Mouse (Mus musculus): ENCODE results near the gene Dcxr. TPM values are rescaled to one million over a fixed set of nuclear protein-coding genes. Genes with fewer than 3 reads are reported as not detected.
"Not testable (repeated sequence)": the region's sequence is repeated elsewhere in the genome, so short reads cannot be mapped to it uniquely, and the experiment has no call there.

The Dcxr gene
- total RNA-seq, 1 experiment from 2014 or later, result 14.8 TPM

DNA sequence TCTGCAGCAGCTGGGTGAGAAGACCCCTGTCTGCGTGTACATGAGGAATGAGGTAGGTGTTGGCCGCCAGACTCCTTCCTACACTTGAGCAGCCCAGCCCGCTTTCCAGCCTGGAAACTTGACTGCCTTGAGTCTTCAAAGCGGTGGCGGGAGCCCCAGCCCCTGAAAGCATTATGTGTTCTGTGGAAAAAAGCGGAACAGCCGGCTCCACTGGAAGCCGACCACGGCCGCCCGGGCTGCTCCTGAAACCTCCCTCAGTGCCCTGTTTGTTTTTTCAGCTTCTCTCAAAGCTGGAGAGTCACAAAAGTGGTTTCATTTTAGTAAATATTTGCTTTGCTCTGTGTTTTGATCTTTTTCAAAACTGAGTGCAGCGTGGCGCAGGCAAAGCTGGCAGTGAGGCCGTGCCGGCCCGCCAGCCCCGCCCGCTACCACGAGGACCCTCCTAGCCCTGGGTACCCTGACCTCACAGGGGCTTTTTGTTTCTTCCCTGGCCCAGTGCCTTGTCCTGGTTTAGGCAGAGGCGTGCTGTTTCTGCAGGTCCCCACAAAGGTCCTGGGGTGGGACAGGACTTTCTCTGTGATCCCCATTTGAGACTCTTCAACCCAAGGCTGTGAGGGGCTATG, 40.3 kb downstream of the Dcxr start:
- ATAC-seq (replicated peaks; ENCODE audit: insufficient number of reproducible peaks, low FRiP score, low TSS enrichment, poor library complexity, severe bottlenecking), result no peak

DNA sequence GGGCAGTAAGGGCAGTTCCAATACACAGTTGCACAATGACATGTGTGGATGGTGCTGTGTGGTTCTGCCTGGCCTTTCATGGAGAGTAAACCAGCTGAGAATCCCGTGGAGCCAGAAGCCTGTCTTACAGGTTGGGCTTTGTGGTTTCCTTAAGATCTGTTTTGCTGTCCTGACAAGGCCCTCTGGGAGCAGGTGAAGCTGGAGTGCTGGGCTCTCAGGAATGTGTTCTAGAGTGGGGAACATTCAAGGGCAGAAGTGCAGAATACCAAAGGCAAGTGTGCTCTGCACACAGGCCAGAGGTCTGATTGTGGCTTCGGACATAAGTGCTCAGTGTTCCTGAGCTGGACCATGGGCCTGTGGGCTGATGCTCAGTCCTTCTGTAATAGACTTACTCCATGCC, 42.4 kb downstream of the Dcxr start:
- ATAC-seq (replicated peaks; ENCODE audit: insufficient number of reproducible peaks, low FRiP score, low TSS enrichment, poor library complexity, severe bottlenecking), result no peak

DNA sequence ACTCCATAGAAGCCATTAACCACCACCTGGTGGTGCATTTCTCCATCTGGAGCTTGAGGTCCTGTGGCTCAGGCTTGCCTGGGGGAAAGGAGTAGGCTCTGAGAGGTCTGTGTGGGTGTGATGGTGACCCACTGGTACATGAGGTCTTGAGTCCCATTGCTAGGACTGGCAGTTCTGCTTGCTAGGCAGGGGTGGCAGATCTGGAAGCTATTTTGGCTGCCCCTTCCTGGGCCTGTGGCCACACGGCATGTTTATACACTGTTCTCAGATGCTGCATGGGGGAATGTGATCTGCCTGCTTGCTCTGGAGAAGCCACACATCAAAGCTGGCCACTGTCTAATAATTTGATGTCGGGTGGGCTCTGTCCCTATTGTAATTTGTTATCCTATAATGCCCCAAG, 43.0 kb downstream of the Dcxr start:
- ATAC-seq (replicated peaks; ENCODE audit: insufficient number of reproducible peaks, low FRiP score, low TSS enrichment, poor library complexity, severe bottlenecking), result no peak

DNA sequence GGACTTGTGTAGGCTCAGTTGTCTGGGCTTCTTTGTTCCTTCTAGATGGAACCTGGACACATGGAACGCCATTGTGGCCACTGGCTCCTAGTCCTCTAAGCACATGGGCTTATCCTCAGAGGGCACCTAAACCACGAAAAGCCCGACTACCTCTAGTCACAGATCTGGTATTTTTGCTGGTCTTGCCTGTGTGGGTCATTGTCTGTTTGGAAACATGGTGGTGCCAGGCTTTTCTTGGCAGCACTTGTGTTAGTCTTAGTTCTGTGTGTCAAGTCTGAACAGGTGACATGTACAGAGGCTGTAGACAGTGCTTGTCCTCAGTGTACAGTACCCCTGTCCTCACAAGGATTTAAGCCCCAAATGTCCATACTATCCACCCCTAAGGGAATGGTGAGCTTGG, 43.5 kb downstream of the Dcxr start:
- no peak for ATAC-seq (replicated peaks; ENCODE audit: insufficient number of reproducible peaks, low FRiP score, low TSS enrichment, poor library complexity, severe bottlenecking)

DNA sequence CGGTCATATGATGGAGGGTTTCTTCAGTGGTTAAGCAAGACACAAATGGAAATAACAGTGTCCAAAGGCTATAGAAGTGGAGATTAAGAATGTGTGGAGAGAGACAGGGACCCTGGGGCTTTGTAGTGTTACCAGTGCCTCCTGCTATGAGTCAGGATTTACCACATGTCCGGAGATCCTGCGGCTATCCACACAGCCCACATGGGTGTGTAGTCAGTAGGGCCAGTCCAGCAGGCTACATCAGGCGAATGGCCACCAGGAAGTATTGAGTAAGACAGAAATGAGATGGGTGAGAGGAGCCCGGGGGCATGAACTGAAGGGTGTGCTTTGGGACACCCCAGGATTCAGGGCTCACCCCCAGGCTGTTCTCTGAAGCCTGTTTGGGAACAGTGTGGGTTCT, 44.4 kb downstream of the Dcxr start:
- no peak for ATAC-seq (replicated peaks; ENCODE audit: insufficient number of reproducible peaks, low FRiP score, low TSS enrichment, poor library complexity, severe bottlenecking)

DNA sequence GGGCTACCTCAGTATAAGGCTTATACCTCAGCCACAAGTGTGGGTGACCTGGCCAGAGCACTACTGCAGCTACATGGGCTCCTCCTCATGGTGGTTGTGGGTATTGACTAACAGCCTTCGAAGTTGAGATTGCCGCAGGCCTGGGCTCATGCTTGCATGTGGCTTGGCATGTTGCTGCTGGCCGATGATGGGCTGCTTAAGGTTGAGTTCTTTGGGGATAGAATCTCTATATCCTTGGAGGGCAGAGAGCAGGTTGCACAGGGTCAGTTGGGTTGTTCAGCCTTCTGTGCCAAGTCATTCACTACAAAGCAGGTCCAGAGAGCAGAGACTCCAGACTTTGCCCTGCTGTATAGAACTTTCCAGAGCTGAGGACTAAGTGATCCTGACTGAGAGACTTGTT, 47.2 kb downstream of the Dcxr start:
- ATAC-seq (replicated peaks; ENCODE audit: insufficient number of reproducible peaks, low FRiP score, low TSS enrichment, poor library complexity, severe bottlenecking), result peak; percentile 48; the same call in 1 of the 2 replicates

DNA sequence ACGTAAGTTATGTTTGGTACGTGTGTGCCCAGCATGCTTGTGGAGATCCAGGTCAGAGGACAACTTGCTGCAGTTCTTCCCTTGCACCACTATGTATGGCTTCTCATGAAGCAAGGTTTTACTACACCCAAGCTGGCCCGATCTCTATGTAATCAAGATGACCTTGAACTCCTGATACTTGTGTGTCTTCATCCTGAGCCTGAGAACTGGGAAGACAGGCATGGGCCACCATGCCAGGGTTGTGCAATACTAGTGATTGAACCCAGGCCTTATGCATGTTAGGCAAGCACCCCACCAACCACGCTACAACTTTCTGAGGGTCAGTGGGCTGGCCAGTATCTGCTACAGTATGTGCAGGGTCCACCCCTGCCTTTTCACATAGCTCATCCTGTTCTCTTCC, 50.1 kb downstream of the Dcxr start:
- no peak for ATAC-seq (replicated peaks; ENCODE audit: insufficient number of reproducible peaks, low FRiP score, low TSS enrichment, poor library complexity, severe bottlenecking)

DNA sequence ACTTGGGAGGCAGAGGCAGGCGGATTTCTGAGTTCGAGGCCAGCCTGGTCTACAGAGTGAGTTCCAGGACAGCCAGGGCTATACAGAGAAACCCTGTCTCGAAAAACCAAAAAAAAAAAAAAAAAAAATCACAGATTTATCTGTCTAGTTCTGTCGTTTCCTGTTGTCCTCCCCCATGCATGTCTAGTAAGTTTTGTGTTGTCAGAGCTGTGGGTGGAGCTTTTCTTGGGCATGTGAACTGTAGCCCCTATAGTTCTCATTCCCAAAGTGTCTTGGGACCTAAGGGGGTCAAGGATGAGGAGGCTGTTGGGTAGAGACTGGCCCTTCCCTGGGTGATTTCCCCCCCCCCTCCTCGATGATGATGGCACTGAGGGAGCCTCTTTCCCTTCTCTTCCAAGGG, 51.2 kb downstream of the Dcxr start:
- not testable (repeated sequence) for ATAC-seq (replicated peaks; ENCODE audit: insufficient number of reproducible peaks, low FRiP score, low TSS enrichment, poor library complexity, severe bottlenecking)

Other genes starting within 250 kb of the Dcxr start
- gene Mrpl12, start 242.7 kb downstream of the Dcxr start, total RNA-seq (2017), result 30.7 to 37.5 TPM (median 32.4 TPM) in 3 replicates
- gene Slc25a10, start 235.4 kb downstream of the Dcxr start, total RNA-seq (2017), result 6.6 to 8.1 TPM (median 7.4 TPM) in 3 replicates
- gene Gcgr, start 196.6 kb downstream of the Dcxr start, total RNA-seq (2017), result not detected in 3 replicates
- gene Mcrip1, start 177.6 kb downstream of the Dcxr start, total RNA-seq (2017), result 13.8 to 21.9 TPM (median 16.9 TPM) in 3 replicates
- not detected in 3 replicates for gene Ppp1r27, start 176.1 kb downstream of the Dcxr start, total RNA-seq (2017)
- 331 to 434 TPM (median 349 TPM) in 3 replicates for gene P4hb, start 154.0 kb downstream of the Dcxr start, total RNA-seq (2017)
- gene Arhgdia, start 145.7 kb downstream of the Dcxr start, total RNA-seq (2017), result 163 to 262 TPM (median 173 TPM) in 3 replicates
- 78.4 to 113 TPM (median 112 TPM) in 3 replicates for gene Alyref, start 128.9 kb downstream of the Dcxr start, total RNA-seq (2017)
- 18.5 to 31.2 TPM (median 26.5 TPM) in 3 replicates for gene Anapc11, start 128.9 kb downstream of the Dcxr start, total RNA-seq (2017)
- not detected in 3 replicates for gene Npb, start 118.8 kb downstream of the Dcxr start, total RNA-seq (2017)
- gene Pcyt2, start 109.3 kb downstream of the Dcxr start, total RNA-seq (2017), result 26.9 to 43.7 TPM (median 32.9 TPM) in 3 replicates
- gene Sirt7, start 102.0 kb downstream of the Dcxr start, total RNA-seq (2017), result 131 to 192 TPM (median 132 TPM) in 3 replicates
- 28.8 to 34.0 TPM (median 33.8 TPM) in 3 replicates for gene Mafg, start 93.7 kb downstream of the Dcxr start, total RNA-seq (2017)
- gene Pycr1, start 83.5 kb downstream of the Dcxr start, total RNA-seq (2017), result 0.57 to 0.58 TPM in 2 of 3 replicates, not detected in the other
- gene Myadml2, start 79.1 kb downstream of the Dcxr start, total RNA-seq (2017), result not detected in 3 replicates
- not detected in 3 replicates for gene Notum, start 66.1 kb downstream of the Dcxr start, total RNA-seq (2017)
- 32.3 to 55.6 TPM (median 50.2 TPM) in 3 replicates for gene Aspscr1, start 54.3 kb downstream of the Dcxr start, total RNA-seq (2017)
- gene Cenpx, start 13.5 kb downstream of the Dcxr start, total RNA-seq (2017), result 27.0 to 58.3 TPM (median 41.9 TPM) in 3 replicates
- 39.7 to 45.3 TPM (median 41.0 TPM) in 3 replicates for gene Lrrc45, start 13.4 kb downstream of the Dcxr start, total RNA-seq (2017)
- gene Rac3, start 5.8 kb downstream of the Dcxr start, total RNA-seq (2017), result 7.1 to 9.7 TPM in 2 of 3 replicates, not detected in the other
- 2.0 TPM in 1 of 3 replicates, not detected in the others for gene Cbr2, start 4.8 kb upstream of the Dcxr start, total RNA-seq (2017)
- 2.3 to 66.8 TPM (median 12.5 TPM) in 3 replicates for gene Hmga1b, start 35.5 kb upstream of the Dcxr start, total RNA-seq (2017)
- gene Rfng, start 56.9 kb upstream of the Dcxr start, total RNA-seq (2017), result 1.0 to 3.9 TPM (median 1.2 TPM) in 3 replicates
- 55.0 to 59.6 TPM (median 55.7 TPM) in 3 replicates for gene Gps1, start 57.0 kb upstream of the Dcxr start, total RNA-seq (2017)
- gene Dus1l, start 69.1 kb upstream of the Dcxr start, total RNA-seq (2017), result 25.1 to 42.4 TPM (median 31.8 TPM) in 3 replicates
- gene Fasn, start 97.3 kb upstream of the Dcxr start, total RNA-seq (2017), result 13.2 to 26.4 TPM (median 13.5 TPM) in 3 replicates
- gene Ccdc57, start 205.6 kb upstream of the Dcxr start, total RNA-seq (2017), result 0.39 to 0.57 TPM in 2 of 3 replicates, not detected in the other
- 74.0 to 101 TPM (median 95.1 TPM) in 3 replicates for gene Slc16a3, start 221.2 kb upstream of the Dcxr start, total RNA-seq (2017)